Mouse (Mus musculus): ENCODE results near the gene Slc16a6.
"Not testable (repeated sequence)": the region's sequence is repeated elsewhere in the genome, so short reads cannot be mapped to it uniquely, and the experiment has no call there.

The Slc16a6 gene

GRCm38 (mm10) chr11:109473171-109474085 lies at the start of gene Slc16a6, which contains the start of gene Arsg:
Slc16a6 (minus strand) TSS chr11:109473598.
Arsg (plus strand) TSS chr11:109473374.
- DNase-seq (ENCODE audit: low spot score), result peak; percentile 81

- no peak for DNase-seq (ENCODE audit: low spot score)
These were observed 47.6 kb upstream of the Slc16a6 start for GRCm38 (mm10) chr11:109520958-109521357.

- no peak for DNase-seq (ENCODE audit: low spot score)
These were observed 44.4 kb upstream of the Slc16a6 start for GRCm38 (mm10) chr11:109517816-109518215.

- DNase-seq (ENCODE audit: low spot score), result no peak
These were observed 43.9 kb upstream of the Slc16a6 start for GRCm38 (mm10) chr11:109517330-109517729.

GRCm38 (mm10) chr11:109514064-109514612 lies 40.7 kb upstream of the Slc16a6 start:
- no peak for DNase-seq (ENCODE audit: low spot score)

GRCm38 (mm10) chr11:109512995-109513675 lies 39.7 kb upstream of the Slc16a6 start:
- no peak for DNase-seq (ENCODE audit: low spot score)

GRCm38 (mm10) chr11:109507068-109507467 lies 33.7 kb upstream of the Slc16a6 start:
- no peak for DNase-seq (ENCODE audit: low spot score)

- no peak for DNase-seq (ENCODE audit: low spot score)
These were observed 32.4 kb upstream of the Slc16a6 start for GRCm38 (mm10) chr11:109505823-109506222.

GRCm38 (mm10) chr11:109504977-109505376 lies 31.6 kb upstream of the Slc16a6 start:
- no peak for DNase-seq (ENCODE audit: low spot score)

- DNase-seq (ENCODE audit: low spot score), result no peak
These were observed 26.8 kb upstream of the Slc16a6 start for GRCm38 (mm10) chr11:109500206-109500605.

GRCm38 (mm10) chr11:109497990-109498389 lies 24.6 kb upstream of the Slc16a6 start:
- no peak for DNase-seq (ENCODE audit: low spot score)

GRCm38 (mm10) chr11:109496996-109497714 lies 23.8 kb upstream of the Slc16a6 start:
- DNase-seq (ENCODE audit: low spot score), result no peak

GRCm38 (mm10) chr11:109496475-109496993 lies 23.1 kb upstream of the Slc16a6 start:
- no peak for DNase-seq (ENCODE audit: low spot score)

GRCm38 (mm10) chr11:109495771-109496474 lies 22.5 kb upstream of the Slc16a6 start:
- DNase-seq (ENCODE audit: low spot score), result no peak

GRCm38 (mm10) chr11:109494890-109495770 lies 21.7 kb upstream of the Slc16a6 start:
- no peak for DNase-seq (ENCODE audit: low spot score)

GRCm38 (mm10) chr11:109492847-109493464 lies 19.6 kb upstream of the Slc16a6 start:
- not testable (repeated sequence) for DNase-seq (ENCODE audit: low spot score)

GRCm38 (mm10) chr11:109491844-109492243 lies 18.4 kb upstream of the Slc16a6 start:
- no peak for DNase-seq (ENCODE audit: low spot score)

- DNase-seq (ENCODE audit: low spot score), result no peak
These were observed 16.4 kb upstream of the Slc16a6 start for GRCm38 (mm10) chr11:109489763-109490162.

- DNase-seq (ENCODE audit: low spot score), result no peak
These were observed 14.7 kb upstream of the Slc16a6 start for GRCm38 (mm10) chr11:109487991-109488684.

Data from ovary, postnatal 36 days (tissue).